Mouse (Mus musculus): ENCODE measurements around the gene Sorbs1.

Gene Sorbs1

DNA sequence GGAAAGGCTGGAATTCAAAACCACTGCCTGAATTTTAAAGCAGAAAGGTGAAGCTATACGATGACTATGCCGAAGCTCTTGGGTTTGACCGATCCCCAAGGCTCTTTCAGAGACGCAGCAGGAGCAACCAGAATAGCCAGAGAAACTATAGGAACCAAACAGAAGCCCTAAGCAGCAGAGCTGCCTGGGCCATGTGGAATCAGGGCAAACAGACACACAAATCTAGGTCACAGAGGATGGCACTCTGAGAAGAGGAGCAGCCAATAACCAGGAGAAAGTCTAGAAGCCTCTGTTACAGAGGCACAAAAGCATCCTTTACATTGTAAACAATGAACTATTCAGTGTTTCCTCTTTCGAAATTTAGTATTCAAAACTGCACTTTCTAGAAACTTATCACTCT, 140.9 kb downstream of the Sorbs1 start:
- no peak for DNase-seq (ENCODE audit: low spot score)

DNA sequence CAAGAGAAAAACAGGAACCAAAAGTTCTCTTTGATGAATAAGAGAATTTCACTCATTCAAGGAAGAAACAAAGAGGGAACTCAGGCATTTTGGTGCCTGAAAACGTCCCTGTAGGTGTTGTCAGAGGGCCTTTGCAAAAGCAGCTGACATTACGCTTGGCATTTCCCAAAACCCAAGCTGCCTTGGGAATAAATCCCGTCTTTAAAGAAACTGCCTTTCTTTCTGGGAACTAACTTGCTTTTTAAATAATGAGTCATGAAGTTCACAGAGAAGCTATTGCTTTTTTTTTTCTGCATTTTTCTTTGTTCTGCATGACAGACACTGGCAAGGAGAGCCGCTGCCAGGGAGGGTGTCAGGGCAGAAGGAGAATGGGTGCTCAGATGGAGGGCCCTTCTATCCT, 141.7 kb downstream of the Sorbs1 start:
- no peak for DNase-seq (ENCODE audit: low spot score)

DNA sequence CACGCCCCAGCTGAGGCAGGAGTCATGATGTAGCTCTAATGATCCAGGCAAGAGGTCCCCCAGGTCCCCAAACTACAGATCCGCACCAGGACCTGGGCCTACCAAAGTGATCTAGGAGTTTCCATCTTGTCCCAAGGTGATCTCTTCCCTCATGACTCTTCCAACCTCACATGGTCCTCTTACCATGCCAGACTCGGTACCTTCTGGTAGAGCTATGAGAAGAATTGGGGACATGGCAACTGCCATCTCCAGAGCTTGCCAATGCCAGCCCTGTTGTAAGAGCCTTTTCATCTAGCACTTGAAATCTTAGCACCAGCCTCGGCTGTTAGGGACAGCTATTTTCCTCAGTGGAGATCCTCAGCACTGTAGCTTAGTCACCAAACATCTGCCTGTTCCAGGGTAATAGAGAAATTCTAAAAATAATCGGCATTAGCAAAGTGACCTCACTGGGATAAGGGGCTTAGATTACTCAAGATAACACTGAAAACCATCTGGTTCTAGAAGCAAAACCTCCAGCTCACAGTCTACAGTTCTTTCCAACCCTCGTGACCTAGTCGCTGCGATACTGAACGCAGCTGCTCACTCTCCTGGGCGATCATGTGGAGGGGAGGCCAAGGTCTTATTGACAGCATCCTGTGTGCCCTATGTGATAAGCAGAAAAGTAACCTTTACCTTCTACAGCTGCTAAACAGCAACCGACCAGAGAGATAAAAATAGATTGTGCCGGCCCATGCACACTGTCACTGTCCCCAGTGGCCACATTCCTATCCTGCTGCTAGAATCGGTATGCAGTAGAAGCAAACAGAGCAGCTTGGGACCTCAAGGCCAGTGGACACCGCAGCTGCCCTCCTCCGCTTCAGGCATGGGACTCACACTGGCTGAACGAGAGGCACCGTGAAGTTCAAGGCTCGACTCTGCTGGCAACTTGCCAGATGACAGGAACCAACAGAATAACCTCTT, 143.4 kb downstream of the Sorbs1 start:
- no peak for DNase-seq (ENCODE audit: low spot score)

DNA sequence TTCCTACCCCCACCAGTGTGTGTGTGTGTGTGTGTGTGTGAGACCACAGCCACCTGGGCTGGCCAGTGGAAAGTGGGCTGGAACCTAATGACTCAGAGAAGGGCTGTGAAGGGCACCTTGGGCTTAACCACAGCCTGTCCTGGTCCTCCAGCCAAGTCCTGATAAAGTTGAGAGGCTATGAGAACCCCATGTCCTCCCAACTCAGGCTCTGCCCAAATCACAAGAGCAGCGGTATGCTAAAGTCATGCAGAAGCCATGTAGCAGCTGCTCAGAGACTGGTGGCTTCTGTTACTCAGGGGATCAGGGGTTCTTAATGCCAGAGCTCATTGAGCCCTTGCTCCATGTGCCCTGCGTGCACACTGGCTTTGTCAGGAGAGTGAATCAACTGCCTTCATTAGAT, 145.1 kb downstream of the Sorbs1 start:
- DNase-seq (ENCODE audit: low spot score) = no peak

DNA sequence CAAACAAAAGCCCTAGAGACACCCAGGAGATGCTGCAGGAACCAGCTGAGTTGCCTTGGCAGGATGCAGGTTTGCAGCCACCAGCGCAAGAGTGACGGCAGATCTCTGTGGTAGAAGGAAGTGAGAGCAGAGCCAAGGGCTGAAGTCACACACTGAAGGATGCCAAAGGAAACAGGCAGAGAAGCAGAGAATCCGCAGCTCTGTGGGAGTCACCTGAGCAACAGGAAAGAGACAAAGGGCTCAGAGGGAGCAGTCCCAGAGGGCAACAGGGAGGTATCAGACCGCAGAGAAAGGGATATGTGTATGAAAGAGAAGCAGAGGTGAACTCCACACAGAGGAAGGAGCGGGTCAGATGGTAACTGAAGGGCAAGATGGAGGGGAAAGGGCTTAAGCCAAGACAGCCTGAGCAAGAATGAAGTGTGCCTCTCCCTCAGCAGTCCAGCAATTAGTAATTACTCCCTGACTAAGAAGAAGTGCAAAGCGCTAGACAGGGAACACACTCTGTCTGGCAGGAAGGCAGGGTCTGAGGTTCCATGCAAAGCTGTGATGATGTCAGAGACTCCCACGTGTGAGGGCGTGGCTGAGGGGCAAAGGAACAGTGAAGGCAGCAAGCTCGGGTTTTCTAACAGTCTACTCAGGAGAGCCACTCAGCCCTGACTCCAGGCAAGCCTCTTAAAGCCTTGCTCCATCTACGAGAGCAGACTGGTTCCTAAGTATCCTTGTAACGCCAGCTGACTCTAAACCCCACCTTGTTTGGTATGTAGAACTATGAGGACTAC, 147.2 kb downstream of the Sorbs1 start:
- no peak for DNase-seq (ENCODE audit: low spot score)

DNA sequence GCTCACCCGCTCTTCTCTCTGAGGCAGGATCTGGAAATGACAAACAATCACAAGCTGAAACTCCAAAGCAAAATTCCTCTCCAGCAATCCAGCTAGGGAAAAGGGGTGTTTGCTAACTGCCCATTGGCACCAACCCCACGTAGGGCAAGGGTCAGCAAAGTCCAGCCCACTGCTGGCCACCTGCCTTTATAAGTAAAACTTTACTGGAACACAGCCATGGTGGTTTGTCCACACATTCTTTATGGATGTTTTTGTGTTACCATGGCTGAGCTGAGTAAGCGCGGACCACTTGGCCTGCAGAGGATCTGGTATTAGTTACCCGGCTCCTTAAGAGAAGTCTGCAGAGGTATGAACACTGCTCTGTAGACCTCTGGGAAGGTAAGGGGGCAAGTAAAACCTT, 148.4 kb downstream of the Sorbs1 start:
- no peak for DNase-seq (ENCODE audit: low spot score)

DNA sequence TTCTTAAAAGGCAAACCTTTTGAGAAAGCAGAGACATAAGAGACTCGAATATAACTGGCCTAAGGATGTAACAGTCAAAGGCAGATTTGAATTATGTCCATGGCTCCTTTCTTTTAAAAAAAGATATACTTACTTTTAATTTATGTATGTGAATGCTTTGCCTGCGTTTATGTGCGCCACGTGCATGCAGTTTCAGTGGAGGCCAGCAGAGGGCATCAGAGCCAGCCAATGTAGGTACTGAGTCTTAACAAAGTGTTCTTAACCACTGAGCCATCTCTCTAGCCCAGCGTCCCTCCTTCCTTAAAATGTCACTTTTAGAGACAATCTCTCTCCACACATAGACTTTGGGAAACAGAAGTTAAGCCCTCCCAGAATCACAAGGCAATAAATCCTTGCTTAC, 150.1 kb downstream of the Sorbs1 start:
- no peak for DNase-seq (ENCODE audit: low spot score)

DNA sequence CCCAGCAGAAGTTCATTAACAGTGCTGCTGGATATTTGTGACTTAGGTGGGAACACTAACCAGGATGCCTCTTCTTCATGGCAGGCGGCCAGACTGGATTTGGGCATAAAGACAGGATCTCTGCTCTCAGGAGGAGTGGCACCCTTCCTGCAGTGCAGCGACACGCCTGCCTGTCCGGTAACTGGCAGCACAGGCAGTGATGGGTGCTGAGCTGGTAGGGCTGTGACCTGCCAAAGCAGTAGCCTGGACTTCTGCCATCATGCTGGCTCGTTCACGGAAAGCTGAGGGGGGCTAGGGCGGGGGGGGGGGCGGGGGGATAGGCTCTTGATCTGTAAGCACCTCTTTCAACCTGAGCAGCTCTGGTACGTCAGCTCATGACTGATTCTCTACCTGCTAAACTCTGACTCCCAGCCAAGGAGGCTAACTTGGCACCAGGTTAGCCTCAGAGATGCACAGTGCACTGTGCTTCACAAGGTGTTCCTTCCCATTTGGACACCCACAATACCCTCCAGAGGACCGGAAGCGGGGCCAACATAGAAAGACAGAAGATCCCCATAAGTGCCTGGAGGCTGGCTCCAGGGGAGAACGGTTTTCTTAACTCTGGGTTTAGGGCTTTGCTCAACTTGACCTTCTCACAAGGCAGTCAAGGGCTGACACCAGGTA, 151.2 kb downstream of the Sorbs1 start:
- DNase-seq (ENCODE audit: low spot score) = no peak

DNA sequence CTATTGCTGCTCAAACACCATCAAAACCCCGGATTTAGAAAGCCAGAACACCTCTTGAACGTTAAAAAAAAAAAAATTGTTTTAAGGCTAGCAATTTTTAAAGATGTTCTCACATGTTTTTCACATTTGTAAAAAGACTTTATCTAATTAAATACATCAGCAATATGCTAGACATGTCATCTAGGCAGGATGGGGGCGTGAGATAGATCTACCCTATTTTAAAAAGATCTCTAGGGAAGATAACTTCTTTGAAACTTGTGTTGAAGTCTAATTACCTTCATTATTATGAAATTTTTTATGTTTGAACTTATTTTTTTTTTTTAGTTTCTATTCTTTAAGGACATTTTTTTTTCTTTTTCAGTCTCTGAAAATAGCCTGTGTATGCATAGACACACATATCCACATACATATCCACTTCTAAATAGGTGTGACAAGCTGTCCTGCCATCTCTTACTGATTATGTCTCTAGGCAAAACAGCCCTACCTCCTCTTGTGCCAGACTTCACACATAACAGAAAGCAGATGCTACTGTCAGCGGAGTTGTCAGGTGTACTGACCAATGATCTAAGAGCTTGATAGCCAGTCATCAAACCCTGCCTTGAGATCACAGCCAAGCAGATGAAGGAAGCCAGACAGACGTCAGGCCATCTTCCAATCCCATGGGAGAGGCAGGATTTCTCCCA, 153.7 kb downstream of the Sorbs1 start:
- no peak for DNase-seq (ENCODE audit: low spot score)

DNA sequence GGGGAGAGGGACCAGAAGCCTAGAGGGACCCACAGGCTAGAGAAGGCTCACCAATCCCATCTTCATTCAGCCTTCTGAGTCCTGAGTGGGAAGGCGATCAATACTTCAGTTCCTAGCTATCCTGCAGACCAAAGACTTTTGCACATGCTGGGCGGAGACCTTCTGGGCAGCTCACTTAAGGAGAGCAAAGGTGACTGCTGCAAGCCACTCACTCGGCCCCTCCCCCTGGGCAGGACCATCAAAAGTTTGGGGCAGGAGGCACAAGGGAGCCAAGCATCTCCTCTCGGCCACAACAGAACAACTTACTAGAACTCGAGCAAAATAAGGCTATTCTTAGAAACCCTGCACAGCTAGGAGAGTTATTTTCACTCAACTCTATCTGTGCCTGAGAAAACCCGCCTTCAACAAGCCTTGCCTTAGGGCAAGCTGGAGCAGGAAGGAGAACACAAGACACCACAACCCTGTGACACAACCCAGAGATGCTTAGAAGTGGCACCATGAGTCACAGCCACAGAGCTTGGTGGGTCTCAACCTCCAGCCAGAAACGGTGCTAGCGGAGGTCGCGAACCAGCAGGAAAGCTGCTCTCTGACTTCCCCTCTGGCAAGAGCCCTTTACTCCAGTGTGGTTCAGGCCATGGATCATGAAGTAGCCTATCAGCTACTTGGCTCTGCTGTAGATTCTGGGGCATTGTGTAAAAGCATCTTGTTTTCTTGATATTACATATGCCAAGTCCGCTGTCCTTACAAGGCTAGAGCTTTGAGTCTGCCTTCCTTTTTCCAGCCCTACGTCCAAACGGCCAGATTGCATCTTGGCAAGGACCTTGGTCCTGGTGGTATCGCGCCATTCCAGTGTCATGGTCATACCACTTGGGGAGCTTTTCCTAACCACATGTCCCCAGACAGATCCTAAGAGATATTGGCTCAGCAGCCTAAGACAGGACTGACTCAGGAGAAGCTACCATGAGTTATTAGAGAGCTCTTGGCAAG, 156.8 kb downstream of the Sorbs1 start:
- no peak for DNase-seq (ENCODE audit: low spot score)

DNA sequence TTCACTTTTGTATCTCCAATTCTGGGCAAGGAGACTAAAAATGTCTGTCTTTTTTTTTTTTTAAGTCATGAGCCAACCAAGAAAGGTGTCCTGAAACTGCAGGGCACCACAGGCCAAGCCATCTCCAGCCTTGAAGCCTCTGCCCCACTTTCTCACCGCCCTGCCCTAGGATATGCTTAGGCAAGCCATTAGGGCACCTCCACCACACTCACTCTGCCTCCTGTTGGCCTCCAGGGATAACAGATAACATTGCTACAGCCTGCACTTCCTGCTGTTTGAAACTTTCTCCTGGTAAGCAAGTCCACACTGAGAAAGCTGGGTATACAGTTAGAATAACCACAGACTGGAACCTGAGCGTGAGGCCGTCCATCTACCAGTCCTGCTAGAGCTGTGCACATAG, 158.5 kb downstream of the Sorbs1 start:
- no peak for DNase-seq (ENCODE audit: low spot score)

DNA sequence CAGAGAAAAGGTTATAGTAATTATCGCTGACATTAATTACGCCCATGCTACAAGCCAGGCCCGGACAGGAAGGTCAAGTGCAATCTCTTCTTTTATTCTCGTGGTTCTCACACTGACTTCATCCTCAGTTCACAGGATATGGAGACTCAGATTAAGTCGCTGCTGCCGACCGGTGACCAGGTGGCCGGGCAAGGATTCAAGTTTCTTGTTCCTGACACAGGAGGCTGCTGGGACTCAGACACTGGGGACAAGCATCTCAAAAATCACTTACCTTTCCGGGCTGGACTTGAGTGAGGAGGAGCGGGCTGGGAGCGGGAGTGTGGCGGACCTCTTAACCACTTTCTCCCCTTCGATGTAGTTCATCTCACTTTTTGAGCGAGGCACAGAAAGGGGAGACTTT, 161.6 kb downstream of the Sorbs1 start:
- DNase-seq (ENCODE audit: low spot score) = no peak

DNA sequence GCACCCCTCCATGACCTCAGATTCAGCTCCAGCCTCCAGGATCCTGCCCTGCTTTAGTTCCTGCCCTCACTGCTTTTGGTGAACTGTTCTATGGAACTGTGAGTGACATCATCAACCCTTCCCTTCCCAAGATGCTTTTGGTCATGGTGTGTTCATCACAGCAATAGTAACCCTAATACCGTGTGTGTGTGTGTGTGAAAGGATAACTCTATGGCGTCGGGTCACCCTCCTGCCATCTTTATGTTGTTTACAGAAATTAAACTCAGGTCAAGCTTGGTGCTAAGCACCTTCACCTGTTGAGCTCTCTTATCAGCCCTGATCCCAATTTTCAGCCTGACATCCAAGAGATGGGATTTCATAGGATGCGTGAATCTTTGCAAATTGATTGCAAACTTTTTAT, 162.7 kb downstream of the Sorbs1 start:
- no peak for DNase-seq (ENCODE audit: low spot score)

DNA sequence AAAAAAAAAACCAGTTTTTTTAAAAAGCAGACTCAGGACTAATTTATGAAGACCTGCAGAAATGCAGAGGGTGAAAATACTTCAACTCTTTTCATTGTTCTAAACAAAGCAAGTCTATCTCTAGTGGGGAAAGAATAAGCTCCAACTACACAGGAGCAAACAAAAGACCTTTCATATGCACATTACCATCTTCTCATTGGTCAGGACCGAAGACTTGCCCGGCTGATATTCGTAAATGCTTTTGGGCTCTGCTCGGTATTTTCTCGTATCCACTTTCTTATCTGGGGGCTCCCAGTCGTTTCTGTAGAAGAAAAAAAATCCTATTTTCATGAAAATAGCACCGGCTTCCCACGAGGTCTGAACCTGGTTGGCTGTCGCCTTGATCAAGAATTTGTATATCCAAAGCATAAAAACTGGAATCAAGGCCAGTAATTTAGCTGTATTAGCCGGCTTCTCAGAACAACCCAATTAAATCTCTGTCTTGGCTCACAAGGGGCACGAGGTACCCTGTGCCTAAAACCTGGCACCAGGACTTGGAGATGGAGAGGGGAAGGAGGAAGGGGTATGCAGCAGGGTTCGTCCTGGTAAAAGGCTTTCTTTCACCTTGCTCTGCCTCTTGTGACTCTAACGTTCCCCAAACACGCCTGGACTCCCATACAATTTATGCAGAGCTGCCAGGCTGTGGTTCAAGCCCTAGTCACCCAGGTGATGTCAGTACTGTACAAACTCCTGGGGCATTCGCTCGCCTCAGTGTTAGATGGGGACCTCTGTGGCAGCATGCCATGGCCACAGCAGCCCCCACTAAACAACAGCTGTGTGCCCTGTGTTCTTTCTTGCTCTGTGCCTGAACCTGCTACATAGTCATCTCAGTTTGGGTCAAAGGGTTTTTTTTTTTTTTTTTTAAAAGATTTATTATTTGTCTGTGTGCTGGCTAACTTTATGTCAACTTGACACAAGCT, 163.6 kb downstream of the Sorbs1 start:
- DNase-seq (ENCODE audit: low spot score) = no peak

DNA sequence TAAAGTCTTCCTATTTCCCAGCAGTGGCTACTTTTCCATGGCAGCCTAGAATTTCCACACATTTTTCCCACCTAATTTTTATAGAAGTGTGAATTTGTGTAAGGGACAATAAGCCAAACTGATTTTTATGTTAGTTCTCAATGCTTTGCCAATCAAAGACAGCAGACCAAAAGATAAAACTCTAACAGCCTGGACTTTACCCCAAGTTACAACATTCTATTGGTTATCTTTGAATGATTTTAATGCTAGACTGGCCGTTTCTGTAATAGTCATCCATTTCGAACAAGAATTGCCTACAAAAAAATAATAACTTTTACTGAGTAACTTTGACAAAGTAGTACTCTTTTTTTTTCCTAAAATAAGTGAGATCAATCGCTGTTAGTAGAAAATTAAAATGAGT, 164.3 kb downstream of the Sorbs1 start:
- no peak for DNase-seq (ENCODE audit: low spot score)

DNA sequence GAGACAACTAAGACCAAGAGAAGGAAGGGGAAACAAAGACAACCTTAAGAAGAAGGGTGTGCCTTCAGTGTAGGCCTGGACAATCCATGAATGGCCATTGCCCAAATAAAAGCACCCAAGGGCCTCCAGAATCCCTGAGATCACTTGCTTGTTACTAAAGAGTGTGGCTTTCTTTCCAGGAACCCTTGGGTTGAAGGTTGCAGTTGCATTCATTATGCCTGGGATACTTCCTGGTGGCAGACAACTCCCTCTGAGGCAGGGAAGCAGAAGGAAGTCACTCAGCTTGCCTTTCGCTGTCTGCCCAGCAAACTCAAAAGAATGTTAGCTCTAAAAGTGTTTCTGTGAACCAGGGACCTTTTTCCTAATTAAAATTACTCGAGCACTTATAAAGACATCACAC, 164.9 kb downstream of the Sorbs1 start:
- no peak for DNase-seq (ENCODE audit: low spot score)

DNA sequence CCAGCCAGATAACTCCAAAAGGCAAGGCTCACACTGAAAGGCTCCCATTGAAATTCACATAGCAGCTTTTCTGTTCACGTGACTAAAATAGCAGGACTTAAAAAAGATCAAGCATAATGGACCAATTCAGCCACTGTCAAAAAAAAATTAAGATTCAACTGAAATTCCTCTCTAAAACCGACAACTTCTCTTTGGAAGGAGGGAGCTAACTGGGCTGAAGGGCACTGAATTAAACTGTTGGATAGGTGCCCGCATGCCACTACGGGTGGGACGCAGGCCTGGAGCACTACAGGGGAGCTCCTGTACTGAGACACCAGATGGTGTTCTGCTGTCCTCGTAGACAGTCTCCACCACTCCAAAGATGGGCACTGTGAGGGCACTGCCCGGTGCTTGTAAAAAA, 165.4 kb downstream of the Sorbs1 start:
- no peak for DNase-seq (ENCODE audit: low spot score)

DNA sequence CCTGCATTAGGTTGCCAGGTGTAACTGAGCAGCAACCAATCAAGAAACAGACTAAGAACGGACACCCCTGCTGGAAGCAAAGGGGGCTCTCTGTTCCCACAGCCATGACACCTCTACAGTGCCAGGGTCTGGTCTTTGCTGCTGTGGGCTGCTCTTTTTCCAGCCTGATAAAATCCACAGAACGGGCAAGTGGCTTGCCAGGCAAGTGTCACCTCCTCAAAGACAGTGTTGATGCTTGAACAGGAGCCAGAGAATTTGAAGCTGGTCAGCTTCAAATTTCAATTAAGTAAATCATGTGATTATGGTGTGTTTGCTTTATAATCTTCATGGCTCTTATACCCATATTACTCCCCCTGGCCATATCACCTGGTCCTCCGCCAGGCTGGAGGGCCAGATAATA, 166.7 kb downstream of the Sorbs1 start:
- no peak for DNase-seq (ENCODE audit: low spot score)

DNA sequence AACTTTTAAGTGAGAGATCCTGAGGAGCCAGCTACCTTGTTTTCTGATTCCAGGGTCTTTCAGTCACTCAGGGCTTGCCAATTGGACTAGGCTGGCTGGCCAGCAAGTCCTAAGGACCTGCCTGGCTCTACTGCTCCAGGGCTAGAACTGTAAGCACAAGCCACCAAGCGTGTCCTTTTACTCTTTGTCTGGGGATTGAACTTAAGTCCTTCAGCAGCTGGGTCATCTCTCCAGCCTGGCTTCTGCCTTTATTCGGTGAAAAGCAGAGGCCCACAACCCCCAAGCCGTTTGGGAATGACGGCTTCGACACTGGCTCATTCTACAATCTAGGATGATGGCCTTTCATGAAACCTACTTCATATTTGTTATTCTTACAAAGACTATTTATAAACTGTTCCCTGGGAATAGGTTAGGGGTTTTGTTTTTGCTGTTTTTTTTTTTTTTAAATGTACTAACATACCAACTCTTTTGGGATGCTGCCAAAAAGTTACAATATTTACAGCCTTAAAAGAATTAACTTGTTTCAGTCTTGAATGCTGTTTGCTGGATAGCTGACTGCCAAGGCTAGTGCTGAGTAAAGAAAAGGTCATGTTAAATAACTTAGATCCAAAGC, 167.2 kb downstream of the Sorbs1 start:
- DNase-seq (ENCODE audit: low spot score) = no peak
